Mouse (Mus musculus) forebrain, embryonic 12.5 days (tissue): ENCODE measurements at regions not wholly inside any gene's neighbourhood (a gene's known extent, or its start where the extent isn't known, plus 50 kb on each side); places are given as distances from the start of the nearest gene placed in this dataset.

Experiments
- ATAC-seq: fragments of 200-750 bp; cut with Nextera tagmentation; 2 replicates; pipeline ENCODE4 v1.8.0; 2017; ENCODE audit warnings: moderate TSS enrichment; ENCODE audit not compliant: low FRiP score
- H3K27ac ChIP-seq: fragments of 300-500 bp; sonication (generic); 2 replicates; pipeline ENCODE4 v1.5.1; 2016; ENCODE audit warnings: mild to moderate bottlenecking
- H3K27me3 ChIP-seq: fragments of 300-500 bp; sonication (generic); 2 replicates; pipeline ENCODE4 v1.6.1; 2016; ENCODE audit warnings: mild to moderate bottlenecking
- H3K36me3 ChIP-seq: fragments of 300-500 bp; sonication (generic); replicated peaks from 2 replicates; pipeline ENCODE4 v1.6.1; 2016; ENCODE audit warnings: mild to moderate bottlenecking
- H3K4me1 ChIP-seq: fragments of 300-500 bp; sonication (generic); 2 replicates; pipeline ENCODE4 v1.6.1; 2016
- H3K4me2 ChIP-seq: fragments of 300-500 bp; sonication (generic); 2 replicates; pipeline ENCODE4 v1.6.1; 2016; ENCODE audit warnings: mild to moderate bottlenecking, moderate library complexity
- H3K4me3 ChIP-seq: fragments of 300-500 bp; sonication (generic); replicated peaks from 2 replicates; pipeline ENCODE4 v1.5.1; 2016; ENCODE audit warnings: mild to moderate bottlenecking
- H3K9ac ChIP-seq: fragments of 300-500 bp; sonication (generic); 2 replicates; pipeline ENCODE4 v1.6.1; 2016; ENCODE audit warnings: mild to moderate bottlenecking
- H3K9me3 ChIP-seq: fragments of 300-500 bp; sonication (generic); 2 replicates; pipeline ENCODE4 v1.6.1; 2016
- WGBS: fragments of 180-500 bp; shearing (Covaris S2); methylation state at CpG from one replicate; pipeline ENCODE4 v1.1.7; 2016; 5-methylcytosine and 5-hydroxymethylcytosine counted together

DNA sequence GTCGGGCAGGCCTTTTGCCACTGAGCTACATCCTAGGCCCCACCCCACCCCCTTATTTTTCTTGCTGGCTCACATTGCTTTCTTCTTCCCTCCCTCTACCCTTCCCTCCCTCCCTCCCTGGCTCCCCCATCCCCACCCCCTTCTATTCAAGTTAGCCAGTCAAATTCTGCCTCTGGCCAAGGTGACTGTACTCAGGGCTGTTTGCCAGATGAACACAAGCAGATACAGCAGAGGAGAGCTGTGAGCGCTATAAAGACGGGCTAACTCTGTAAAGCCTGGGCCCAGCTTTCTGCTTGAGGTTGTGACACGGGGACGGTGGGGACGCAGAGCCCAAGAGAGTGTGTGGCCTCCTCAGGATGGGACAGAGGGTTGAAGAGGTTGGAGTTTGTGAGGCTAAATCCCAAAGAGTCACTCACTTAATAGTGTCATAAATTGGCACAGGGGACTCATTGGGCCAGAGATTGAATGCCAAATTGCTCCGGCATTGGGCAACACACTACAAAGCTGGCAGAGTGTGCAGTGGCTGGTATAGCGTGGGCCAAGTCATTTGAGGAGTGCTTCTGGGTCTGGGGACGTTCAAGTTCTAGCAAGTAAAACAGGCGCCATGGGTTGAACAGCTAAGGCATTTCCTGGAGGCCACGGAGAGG, 110.8 kb downstream of the 2410131K14Rik start:
- Histone ChIP-seq H3K4me3 (no peak overlapping the region), H3K4me2 (no peak overlapping the region), H3K9me3 (0 out of 2 replicates have a peak, but pooled peaks cover 3% of the 10 kb centered on the region), H3K27ac (peak overlapping the region; percentile 43), H3K9ac (no peak overlapping the region), H3K36me3 (no peaks in the 10 kb centered on the region), H3K27me3 (no peaks in the 10 kb centered on the region), H3K4me1 (peaks cover 26% of the 10 kb centered on the region)
- 63% methylated on average over 11 of the region's 11 CpGs for WGBS
- no peak for ATAC-seq

- H3K27me3 ChIP-seq: no peaks in the 10 kb centered on the region
- no peak overlapping the region for H3K9ac ChIP-seq
- no peak overlapping the region for H3K27ac ChIP-seq
- H3K36me3 ChIP-seq: no peaks in the 10 kb centered on the region
- H3K4me1 ChIP-seq: peaks cover 14% of the 10 kb centered on the region
- no peaks in the 10 kb centered on the region for H3K9me3 ChIP-seq
- no peak for ATAC-seq
- no peak overlapping the region for H3K4me3 ChIP-seq
- H3K4me2 ChIP-seq: no peak overlapping the region
- 82% methylated on average over 13 of the region's 13 CpGs for WGBS
Measured at GRCm38 (mm10) chr5:118359646-118360373, 114.8 kb downstream of the 2410131K14Rik start.

GRCm38 (mm10) chr5:118360374-118361064, 115.5 kb downstream of the 2410131K14Rik start:
- H3K4me2 ChIP-seq: no peak overlapping the region
- no peak for ATAC-seq
- 79% methylated on average over 16 of the region's 16 CpGs for WGBS
- no peak overlapping the region for H3K9ac ChIP-seq
- no peaks in the 10 kb centered on the region for H3K36me3 ChIP-seq
- H3K4me1 ChIP-seq: peaks cover 7% of the 10 kb centered on the region
- no peak overlapping the region for H3K4me3 ChIP-seq
- H3K27ac ChIP-seq: no peak overlapping the region
- H3K27me3 ChIP-seq: no peaks in the 10 kb centered on the region
- H3K9me3 ChIP-seq: no peaks in the 10 kb centered on the region

- Histone ChIP-seq H3K4me1 (no peaks in the 10 kb centered on the region), H3K9me3 (no peaks in the 10 kb centered on the region), H3K27ac (no peak overlapping the region), H3K4me3 (no peak overlapping the region), H3K9ac (no peak overlapping the region), H3K36me3 (no peaks in the 10 kb centered on the region), H3K27me3 (no peaks in the 10 kb centered on the region), H3K4me2 (no peak overlapping the region)
- ATAC-seq: no peak
- 90% methylated on average over 13 of the region's 13 CpGs for WGBS
Measured at GRCm38 (mm10) chr5:118361133-118361852, 116.3 kb downstream of the 2410131K14Rik start.

- Histone ChIP-seq H3K9me3 (no peaks in the 10 kb centered on the region), H3K36me3 (no peaks in the 10 kb centered on the region), H3K9ac (no peak overlapping the region), H3K4me3 (no peak overlapping the region), H3K27me3 (no peaks in the 10 kb centered on the region), H3K4me1 (no peaks in the 10 kb centered on the region), H3K27ac (no peak overlapping the region), H3K4me2 (no peak overlapping the region)
- 80% methylated on average over 8 of the region's 8 CpGs for WGBS
- no peak for ATAC-seq
Measured at GRCm38 (mm10) chr5:118361853-118362406, 116.9 kb downstream of the 2410131K14Rik start.

GRCm38 (mm10) chr5:118362738-118363137, 117.7 kb downstream of the 2410131K14Rik start:
- Histone ChIP-seq H3K36me3 (no peaks in the 10 kb centered on the region), H3K4me2 (no peak overlapping the region), H3K27me3 (no peaks in the 10 kb centered on the region), H3K4me3 (no peak overlapping the region), H3K9ac (no peak overlapping the region), H3K4me1 (no peaks in the 10 kb centered on the region), H3K27ac (no peak overlapping the region), H3K9me3 (no peaks in the 10 kb centered on the region)
- WGBS: 69% methylated on average over 4 of the region's 4 CpGs
- no peak for ATAC-seq

DNA sequence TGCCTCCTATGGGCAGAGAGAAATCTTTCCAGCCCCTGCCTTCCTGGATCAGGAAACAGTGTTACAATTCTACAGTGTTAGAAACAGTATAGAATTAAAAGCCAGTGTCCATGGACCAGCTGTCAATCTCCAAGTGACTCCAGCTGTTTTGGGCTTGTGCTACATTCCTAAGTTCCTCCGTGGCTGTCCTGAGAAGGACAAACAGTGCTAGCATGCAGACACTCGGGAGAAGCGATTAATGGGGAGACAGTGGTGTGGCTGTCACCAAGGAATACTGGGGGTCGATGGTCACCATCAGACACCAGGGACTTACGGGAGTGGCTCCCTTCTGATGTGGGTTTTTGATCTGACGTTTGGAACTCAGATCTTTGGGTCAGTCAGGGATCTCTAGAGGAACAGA, 118.1 kb downstream of the 2410131K14Rik start:
- Histone ChIP-seq H3K4me1 (no peaks in the 10 kb centered on the region), H3K4me3 (no peak overlapping the region), H3K27ac (no peak overlapping the region), H3K9ac (no peak overlapping the region), H3K27me3 (no peaks in the 10 kb centered on the region), H3K4me2 (no peak overlapping the region), H3K9me3 (no peaks in the 10 kb centered on the region), H3K36me3 (no peaks in the 10 kb centered on the region)
- 80% methylated on average over 6 of the region's 6 CpGs for WGBS
- no peak for ATAC-seq

DNA sequence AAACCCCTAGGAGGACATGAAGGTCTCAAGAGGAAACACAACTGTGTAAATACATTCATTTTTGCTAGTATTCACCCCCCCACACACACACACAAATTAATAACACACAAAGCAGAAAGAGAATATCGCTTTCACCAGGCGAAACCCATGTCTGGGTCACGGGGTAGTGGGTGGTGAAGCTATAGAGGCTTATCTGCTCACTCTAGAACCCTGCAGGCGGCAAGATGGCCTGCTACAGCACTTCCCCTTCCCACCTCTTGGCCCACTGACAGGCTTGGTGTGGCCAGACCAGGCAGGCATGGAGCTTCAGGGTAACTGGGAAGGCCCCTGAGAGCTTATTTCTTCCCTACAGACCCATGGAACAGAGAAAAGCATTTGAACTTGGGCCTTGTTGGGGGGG, 119.6 kb downstream of the 2410131K14Rik start:
- ATAC-seq: no peak

DNA sequence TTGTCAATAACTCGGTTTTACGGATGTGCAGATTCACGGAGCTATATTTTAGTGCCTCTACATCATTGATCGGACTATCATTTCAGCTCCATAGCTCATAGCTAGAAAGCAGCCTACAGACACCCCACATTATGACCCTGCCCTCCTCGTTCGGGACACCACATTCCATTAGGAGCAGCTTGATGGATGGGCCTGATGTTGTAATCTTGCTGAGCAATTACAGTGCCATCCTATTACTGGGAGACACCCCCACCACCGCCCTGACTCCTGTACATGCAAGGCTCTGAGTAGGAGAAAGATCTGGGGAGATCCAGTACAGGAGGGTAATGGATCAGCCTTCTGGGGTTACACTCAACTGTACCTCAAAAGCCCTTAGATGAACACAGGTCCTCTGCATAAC, 120.2 kb downstream of the 2410131K14Rik start:
- Histone ChIP-seq H3K36me3 (no peaks in the 10 kb centered on the region), H3K4me1 (no peaks in the 10 kb centered on the region), H3K9me3 (no peaks in the 10 kb centered on the region), H3K9ac (no peak overlapping the region), H3K27ac (no peak overlapping the region), H3K27me3 (no peaks in the 10 kb centered on the region), H3K4me2 (no peak overlapping the region), H3K4me3 (no peak overlapping the region)
- ATAC-seq: no peak
- WGBS: 94% methylated on average over 7 of the region's 7 CpGs

More for the DNA sequence above, 119.6 kb downstream of the 2410131K14Rik start:
- Histone ChIP-seq H3K4me1 (no peaks in the 10 kb centered on the region), H3K4me3 (no peak overlapping the region), H3K9me3 (no peaks in the 10 kb centered on the region), H3K27ac (no peak overlapping the region), H3K9ac (no peak overlapping the region), H3K4me2 (no peak overlapping the region), H3K36me3 (no peaks in the 10 kb centered on the region), H3K27me3 (no peaks in the 10 kb centered on the region)
- WGBS: 93% methylated on average over 4 of the region's 4 CpGs

- no peaks in the 10 kb centered on the region for H3K36me3 ChIP-seq
- H3K4me3 ChIP-seq: no peak overlapping the region
- ATAC-seq: no peak
- H3K9ac ChIP-seq: no peak overlapping the region
- H3K4me2 ChIP-seq: no peak overlapping the region
- no peaks in the 10 kb centered on the region for H3K27me3 ChIP-seq
- no peaks in the 10 kb centered on the region for H3K9me3 ChIP-seq
- 28% methylated on average over 5 of the region's 5 CpGs for WGBS
- no peak overlapping the region for H3K27ac ChIP-seq
- H3K4me1 ChIP-seq: no peaks in the 10 kb centered on the region
Measured at GRCm38 (mm10) chr5:118365651-118366050, 120.6 kb downstream of the 2410131K14Rik start.

DNA sequence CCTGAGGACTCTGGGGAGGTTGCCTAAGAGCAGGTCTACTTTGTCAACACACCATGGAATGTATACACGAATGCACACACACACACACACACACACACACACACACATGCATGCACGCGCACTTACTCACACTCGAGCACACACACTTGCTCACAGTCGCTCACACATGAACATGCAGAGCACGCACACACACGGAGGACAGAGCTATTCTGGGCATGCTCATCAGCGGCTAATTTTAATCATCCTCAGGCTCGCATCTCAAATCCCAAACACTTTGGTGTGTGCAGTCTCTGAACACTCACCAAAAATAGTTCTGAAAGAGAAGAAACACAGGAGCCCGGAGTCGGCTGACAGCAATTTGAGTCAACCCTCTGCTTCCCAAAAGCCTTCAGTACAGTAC, 122.0 kb downstream of the 2410131K14Rik start:
- Histone ChIP-seq H3K36me3 (no peaks in the 10 kb centered on the region), H3K27me3 (no peaks in the 10 kb centered on the region), H3K9me3 (no peaks in the 10 kb centered on the region), H3K4me3 (no peak overlapping the region), H3K9ac (no peak overlapping the region), H3K4me2 (no peak overlapping the region), H3K4me1 (no peaks in the 10 kb centered on the region), H3K27ac (no peak overlapping the region)
- ATAC-seq: no peak
- 89% methylated on average over 11 of the region's 11 CpGs for WGBS

GRCm38 (mm10) chr5:118373581-118373981, 128.6 kb downstream of the 2410131K14Rik start:
- H3K4me2 ChIP-seq: peak overlapping the region; percentile 38
- no peaks in the 10 kb centered on the region for H3K36me3 ChIP-seq
- ATAC-seq: no peak
- peaks cover 14% of the 10 kb centered on the region for H3K4me1 ChIP-seq
- H3K9me3 ChIP-seq: no peaks in the 10 kb centered on the region
- 2% methylated on average over 13 of the region's 13 CpGs for WGBS
- H3K27me3 ChIP-seq: peaks cover 44% of the 10 kb centered on the region
- H3K4me3 ChIP-seq: no peak overlapping the region
- H3K27ac ChIP-seq: no peak overlapping the region
- H3K9ac ChIP-seq: no peak overlapping the region
